Mouse (Mus musculus): Measurements from ENCODE around the gene D5Ertd579e. TPM values are rescaled to one million over a fixed set of nuclear protein-coding genes. Genes with fewer than 3 reads are reported as not detected.

D5Ertd579e gene
- polyA plus RNA-seq, 1 experiment from 2014 or later, result 25.1 TPM

GRCm38 (mm10) chr5:36553056-36553606 is 142.7 kb downstream of the D5Ertd579e start:
- Histone ChIP-seq H3K9me3 (replicated peaks) (no peaks in the 10 kb centered on the region), H3K36me3 (no peaks in the 10 kb centered on the region), H3K4me1 (no peaks in the 10 kb centered on the region), H3K27me3 (ENCODE audit: low read depth, poor library complexity, severe bottlenecking) (no peaks in the 10 kb centered on the region), H3K4me3 (no peak overlapping the region), H3K27ac (no peak overlapping the region)
- 79% methylated on average over 2 of the region's 2 CpGs for WGBS
- DNase-seq (ENCODE audit: low spot score), result no peak

- 96% methylated on average over 4 of the region's 4 CpGs for whole genome bisulfite sequencing
- no peak overlapping the region for H3K27ac ChIP-seq
- no peaks in the 10 kb centered on the region for H3K9me3 ChIP-seq (replicated peaks)
- H3K4me3 ChIP-seq, result no peak overlapping the region
- DNase-seq (ENCODE audit: low spot score), result no peak
- H3K4me1 ChIP-seq, result no peaks in the 10 kb centered on the region
- H3K36me3 ChIP-seq, result no peaks in the 10 kb centered on the region
- H3K27me3 ChIP-seq (ENCODE audit: low read depth, poor library complexity, severe bottlenecking), result no peaks in the 10 kb centered on the region
Measured at GRCm38 (mm10) chr5:36552391-36552790, 143.4 kb downstream of the D5Ertd579e start.

Other genes with a start within 250 kb of the D5Ertd579e start
- gene Grpel1, start 231.0 kb downstream of the D5Ertd579e start, polyA plus RNA-seq (2016; fragmentation: Nextera tagmentation; extraction: Ambion mirVana), result 60.8 and 67.6 TPM in 2 replicates
- 1.4 and 1.6 TPM in 2 replicates for gene Tada2b, start 211.7 kb downstream of the D5Ertd579e start, polyA plus RNA-seq (2016; fragmentation: Nextera tagmentation; extraction: Ambion mirVana)
- gene Ccdc96, start 211.4 kb downstream of the D5Ertd579e start, polyA plus RNA-seq (2016; fragmentation: Nextera tagmentation; extraction: Ambion mirVana), result 0.75 and 0.88 TPM in 2 replicates
- 32.0 and 38.2 TPM in 2 replicates for gene Tbc1d14, start 102.7 kb downstream of the D5Ertd579e start, polyA plus RNA-seq (2016; fragmentation: Nextera tagmentation; extraction: Ambion mirVana)
- gene Bloc1s4, start 52.6 kb upstream of the D5Ertd579e start, polyA plus RNA-seq (2016; fragmentation: Nextera tagmentation; extraction: Ambion mirVana), result 23.7 and 25.5 TPM in 2 replicates
- 517 and 533 TPM in 2 replicates for gene Mrfap1, start 100.7 kb upstream of the D5Ertd579e start, polyA plus RNA-seq (2016; fragmentation: Nextera tagmentation; extraction: Ambion mirVana)
- gene Man2b2, start 134.6 kb upstream of the D5Ertd579e start, polyA plus RNA-seq (2016; fragmentation: Nextera tagmentation; extraction: Ambion mirVana), result 6.2 and 7.6 TPM in 2 replicates
- 0.23 and 1.0 TPM in 2 replicates for gene Ppp2r2c, start 172.5 kb upstream of the D5Ertd579e start, polyA plus RNA-seq (2016; fragmentation: Nextera tagmentation; extraction: Ambion mirVana)